Mouse (Mus musculus) brain, embryonic 14.5 days (tissue): ENCODE measurements around the gene Best3.

Source experiments
- CTCF ChIP-seq: fragments of 200-500 bp; IDR thresholded peaks from 2 replicates; pipeline ENCODE4 v1.5.1; 2012; ENCODE audit warnings: inconsistent platforms, mild to moderate bottlenecking, moderate library complexity, borderline replicate concordance; ENCODE audit not compliant: insufficient read depth, insufficient read length; ENCODE audit errors: extremely low read depth
- POLR2A ChIP-seq: fragments of 200-500 bp; IDR thresholded peaks from 2 replicates; pipeline ENCODE4 v1.6.1; 2012; ENCODE audit warnings: mild to moderate bottlenecking, inconsistent platforms, borderline replicate concordance; ENCODE audit not compliant: poor library complexity, insufficient read depth, insufficient read length, severe bottlenecking; ENCODE audit errors: extremely low read depth

- no peak for TF ChIP-seq CTCF
- TF ChIP-seq POLR2A: no peak
Observed at GRCm38 (mm10) chr10:116944940-116945339, 41.2 kb upstream of the Best3 start.
